Mouse (Mus musculus) gastrocnemius, postnatal 4 days (tissue): Measurements from ENCODE around the gene Tomm22. TPM values are rescaled to one million over a fixed set of nuclear protein-coding genes. Genes with fewer than 3 reads are reported as not detected.
"Not testable (repeated sequence)": the region's sequence is repeated elsewhere in the genome, so short reads cannot be mapped to it uniquely, and the experiment has no call there.

Source experiments
- DNase-seq, 2 experiments: peaks; one replicate each; pipeline ENCODE4 v3.0.0; 2021 to 2022; ENCODE audit warnings: low spot score in 2 of 2, mixed read lengths in 2 of 2
- long read RNA-seq, 2 experiments: library from polyadenylated mRNA; stranded (forward); transcript quantifications; one replicate each; pipeline ENCODE4 v2.0.0; 2021
- total RNA-seq, 2 experiments: library from RNA; stranded (reverse); gene quantifications; 2 replicates each; pipeline ENCODE4 v1.2.3; 2021

Tomm22 gene
- total RNA-seq, result 100 to 1,000 TPM; 110 to 114 TPM
- long read RNA-seq, experiment 1, transcript Tomm22-201 (4 exons, 1,569 nt), result major isoform, 78 of 84 reads
- long read RNA-seq, experiment 1, partial matches to known transcripts, result 5 of 84 reads
- long read RNA-seq, experiment 1, other reads (novel, unspliced or antisense), result 1 of 84 reads
- long read RNA-seq, experiment 2, transcript Tomm22-201 (4 exons, 1,569 nt), result major isoform, 57 of 63 reads
- long read RNA-seq, experiment 2, partial matches to known transcripts, result 1 of 63 reads
- long read RNA-seq, experiment 2, other reads (novel, unspliced or antisense), result 3 of 63 reads

DNA sequence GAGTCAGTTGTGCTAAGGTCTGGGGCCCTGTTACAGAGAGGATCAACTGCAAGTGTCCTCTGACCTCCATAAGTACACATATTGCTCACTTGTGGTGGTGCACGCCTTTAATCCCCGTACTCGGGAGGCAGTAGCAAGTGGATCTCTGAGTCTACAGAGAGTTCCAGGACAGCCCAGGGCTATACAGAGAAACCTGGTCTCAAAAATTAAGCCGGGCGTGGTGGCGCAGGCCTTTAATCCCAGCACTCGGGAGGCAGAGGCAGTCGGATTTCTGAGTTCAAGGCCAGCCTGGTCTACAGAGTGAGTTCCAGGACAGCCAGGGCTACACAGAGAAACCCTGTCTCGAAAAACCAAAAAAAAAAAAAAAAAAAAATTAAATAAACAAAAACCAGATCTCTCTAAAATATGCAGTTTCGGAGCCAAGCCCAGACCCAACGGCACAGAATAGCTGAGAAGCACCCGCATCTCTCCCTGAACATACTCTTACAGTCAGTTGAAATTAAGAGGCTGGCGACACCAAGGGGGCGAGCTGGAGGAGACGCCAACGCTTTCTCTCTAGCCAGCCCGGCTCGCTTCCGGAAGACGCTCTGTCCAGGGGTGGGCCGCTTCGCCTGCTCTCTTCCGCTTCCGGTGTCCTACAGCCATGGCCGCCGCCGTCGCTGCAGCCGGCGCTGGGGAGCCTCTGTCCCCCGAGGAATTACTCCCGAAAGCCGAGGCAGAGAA, at the start of gene Tomm22:
Gene Tomm22 (plus strand): TSS at position 613 of the 723 bp plus-strand sequence.
- peak; percentile 76 to 89 for DNase-seq

DNA sequence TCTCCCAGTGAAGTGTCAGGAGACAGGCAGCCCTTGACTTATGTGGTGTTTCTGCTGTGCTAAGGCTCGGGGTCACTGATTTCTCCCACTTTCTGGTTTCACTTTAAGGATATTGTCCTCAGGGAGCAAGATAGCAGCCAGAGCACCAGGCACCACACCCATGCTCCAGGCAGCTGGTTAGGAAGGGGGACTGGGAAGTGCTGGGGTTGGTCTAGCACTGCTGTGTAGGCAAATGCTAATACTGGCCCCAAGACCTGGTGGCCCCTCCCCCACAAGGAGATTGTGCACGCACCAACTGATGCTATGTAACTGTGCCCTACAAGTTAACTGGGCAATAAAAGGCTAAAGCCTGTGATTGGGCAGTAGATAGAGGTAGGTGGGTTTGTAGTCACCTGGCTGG, 40.2 kb upstream of the Tomm22 start:
- no peak for DNase-seq

- DNase-seq, result no peak
Observed at GRCm38 (mm10) chr15:79641135-79641817, 29.4 kb upstream of the Tomm22 start.

GRCm38 (mm10) chr15:79645483-79645882, 25.2 kb upstream of the Tomm22 start:
- no peak for DNase-seq

DNA sequence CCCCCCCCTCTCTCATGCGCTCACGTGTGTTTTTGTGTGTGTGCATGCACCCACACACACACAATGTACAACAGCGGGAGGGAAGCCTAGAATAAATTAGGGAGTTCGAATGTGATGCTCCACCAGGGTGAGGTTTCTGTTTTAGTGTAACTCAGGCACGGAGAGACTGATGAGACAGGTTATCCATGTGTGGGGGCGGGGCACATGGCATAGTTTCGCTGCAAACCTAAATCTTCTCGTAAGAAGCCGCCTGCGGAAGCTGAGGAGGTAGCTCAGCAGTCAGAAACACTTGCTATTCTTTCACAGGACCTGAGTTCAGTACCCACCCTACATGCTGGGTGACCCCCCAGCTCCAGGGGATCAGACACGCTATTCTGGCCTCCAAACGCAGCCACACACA, 22.5 kb upstream of the Tomm22 start:
- DNase-seq, result no peak

GRCm38 (mm10) chr15:79650569-79650968, 20.1 kb upstream of the Tomm22 start:
- DNase-seq, result no peak

DNA sequence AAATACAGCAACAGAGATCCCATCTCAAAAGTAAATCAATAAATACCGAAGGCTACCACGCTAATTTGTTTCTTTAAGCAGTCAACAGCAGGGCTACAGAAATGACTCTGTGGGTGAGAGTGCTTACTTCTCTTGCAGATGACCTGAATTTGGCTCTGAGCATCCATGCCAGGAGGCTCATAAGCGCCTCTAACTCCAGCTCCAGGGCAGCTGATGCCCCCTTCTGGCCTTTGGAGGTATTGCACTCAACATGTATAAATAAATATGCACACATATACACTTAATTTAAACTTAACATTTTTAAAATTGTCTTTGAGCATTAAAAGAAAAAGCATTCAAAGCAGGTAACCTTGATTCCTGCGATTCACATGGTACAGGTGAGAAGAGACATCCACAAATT, 19.2 kb upstream of the Tomm22 start:
- no peak for DNase-seq

- DNase-seq, result no peak
Observed at GRCm38 (mm10) chr15:79656451-79656850, 14.2 kb upstream of the Tomm22 start.

- DNase-seq, result peak; percentile 68 to 76
Observed at GRCm38 (mm10) chr15:79657837-79658530, 12.7 kb upstream of the Tomm22 start.

- peak; percentile 96 to 97 for DNase-seq
Observed at GRCm38 (mm10) chr15:79658531-79659375, 11.9 kb upstream of the Tomm22 start, which contains the start of the genes Fam227a and Cby1. TSS of gene Fam227a (minus strand) at chr15:79658956. TSS of gene Cby1 (plus strand) at chr15:79659199.

DNA sequence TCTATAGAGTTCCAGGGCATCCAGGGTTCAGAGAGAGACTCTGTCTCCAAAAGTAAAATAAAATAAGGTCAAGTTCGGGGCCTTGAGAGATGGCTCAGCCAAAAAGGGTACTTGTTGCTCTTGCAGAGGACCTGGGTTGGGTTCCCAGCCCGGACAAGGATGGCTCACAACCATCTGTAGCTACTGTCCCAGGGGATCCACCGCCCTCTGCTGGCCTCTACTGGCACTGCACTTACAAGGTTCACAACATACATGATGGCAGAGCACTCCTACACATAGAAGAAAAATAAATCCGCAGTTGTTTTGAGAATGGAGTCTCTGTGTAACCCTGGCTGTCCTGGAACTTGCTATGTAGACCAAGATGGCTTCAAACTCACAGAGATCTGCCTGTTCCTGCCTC, 8.8 kb upstream of the Tomm22 start:
- DNase-seq, result no peak

DNA sequence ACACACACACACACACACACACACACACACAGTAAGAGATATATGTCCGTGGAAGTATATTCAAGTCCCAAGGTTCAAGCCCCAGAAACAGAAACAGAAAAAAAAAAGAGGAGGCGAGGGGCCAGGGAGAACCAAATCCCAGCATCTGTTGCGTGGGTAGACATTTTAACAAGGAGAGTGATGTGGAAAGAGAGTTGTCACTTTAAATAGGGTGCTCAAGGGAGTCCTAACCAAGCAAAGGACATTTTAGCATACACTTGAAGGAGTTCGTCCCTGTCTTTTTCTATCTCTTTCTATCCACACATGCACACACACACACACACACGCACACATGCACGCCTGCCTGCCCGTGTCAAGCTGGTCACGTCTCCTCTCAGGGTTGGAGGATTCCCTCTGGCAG, 6.0 kb upstream of the Tomm22 start:
- DNase-seq, result no peak

GRCm38 (mm10) chr15:79669195-79669594, 1.5 kb upstream of the Tomm22 start:
- no peak for DNase-seq

- DNase-seq, result no peak
Observed at GRCm38 (mm10) chr15:79670972-79671299, 275 bp downstream of the Tomm22 start.

GRCm38 (mm10) chr15:79671828-79672348, 1.2 kb downstream of the Tomm22 start:
- DNase-seq, result not testable (repeated sequence)

DNA sequence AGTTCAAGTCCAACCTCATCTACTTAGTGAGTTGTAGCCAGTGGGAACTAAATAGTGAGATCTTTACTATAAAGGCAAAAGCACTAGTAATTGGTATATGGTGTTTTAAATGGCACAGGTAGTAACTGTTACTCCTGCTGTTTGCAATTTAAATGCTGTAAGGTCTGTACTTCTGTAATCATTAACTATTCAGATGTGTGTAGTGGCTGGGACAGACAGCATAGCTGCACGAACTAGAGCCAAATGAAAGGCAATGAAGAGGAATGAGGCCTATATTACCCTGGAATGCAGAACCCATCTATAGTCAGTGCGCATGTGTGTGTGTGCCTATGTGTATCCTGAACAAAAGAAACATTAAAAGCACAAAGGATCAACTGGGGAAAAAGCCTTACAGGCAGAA, 7.3 kb downstream of the Tomm22 start:
- DNase-seq, result no peak

- DNase-seq, result no peak
Observed at GRCm38 (mm10) chr15:79681973-79682372, 11.3 kb downstream of the Tomm22 start.

DNA sequence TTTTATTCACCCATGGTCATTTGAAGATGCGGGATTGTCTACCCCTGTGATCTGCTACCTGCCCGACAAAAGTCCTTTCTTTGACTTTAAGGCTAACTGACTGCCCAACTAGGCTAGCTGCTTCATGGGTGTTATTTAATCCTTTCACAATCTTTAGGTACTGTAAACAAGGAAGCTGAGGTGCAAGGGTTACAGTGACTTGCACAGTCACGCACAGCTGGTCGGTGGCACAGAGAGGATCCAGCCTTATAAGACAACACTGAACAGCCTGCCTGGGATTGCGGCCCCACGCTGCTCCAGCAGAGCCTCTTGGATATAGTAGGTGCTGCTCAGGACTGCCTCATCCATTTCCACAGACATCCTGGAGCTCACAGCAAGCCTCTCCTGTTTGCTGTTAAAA, 12.5 kb downstream of the Tomm22 start:
- DNase-seq, result no peak

- DNase-seq, result no peak
Observed at GRCm38 (mm10) chr15:79683707-79684465, 13.2 kb downstream of the Tomm22 start.

DNA sequence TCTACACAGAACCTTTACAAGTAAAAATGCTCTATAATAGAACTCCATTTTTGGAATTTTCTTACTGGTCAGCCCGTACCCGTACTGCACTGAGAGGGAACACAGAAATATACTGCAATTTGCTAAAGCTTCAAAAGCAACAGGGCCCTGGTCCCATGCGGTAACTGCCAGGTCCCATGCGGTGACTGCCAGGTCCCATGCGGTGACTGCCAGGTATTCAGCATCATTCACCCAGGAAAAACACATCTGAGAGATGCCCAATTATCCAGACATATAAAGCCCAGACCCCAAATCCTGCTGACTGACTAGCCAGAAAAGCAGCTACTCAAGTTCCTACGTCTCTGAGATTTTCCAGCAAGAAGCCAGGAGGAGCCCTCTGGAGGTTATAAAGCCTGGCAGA, 14.0 kb downstream of the Tomm22 start:
- no peak for DNase-seq
